Mouse (Mus musculus): ENCODE results near the gene Lst1. TPM values are rescaled to one million over a fixed set of nuclear protein-coding genes. Genes with fewer than 3 reads are reported as not detected.

Gene Lst1
- total and polyA plus RNA-seq, 3 experiments = 2.9 to 8.5 (median 8.4) TPM

DNA sequence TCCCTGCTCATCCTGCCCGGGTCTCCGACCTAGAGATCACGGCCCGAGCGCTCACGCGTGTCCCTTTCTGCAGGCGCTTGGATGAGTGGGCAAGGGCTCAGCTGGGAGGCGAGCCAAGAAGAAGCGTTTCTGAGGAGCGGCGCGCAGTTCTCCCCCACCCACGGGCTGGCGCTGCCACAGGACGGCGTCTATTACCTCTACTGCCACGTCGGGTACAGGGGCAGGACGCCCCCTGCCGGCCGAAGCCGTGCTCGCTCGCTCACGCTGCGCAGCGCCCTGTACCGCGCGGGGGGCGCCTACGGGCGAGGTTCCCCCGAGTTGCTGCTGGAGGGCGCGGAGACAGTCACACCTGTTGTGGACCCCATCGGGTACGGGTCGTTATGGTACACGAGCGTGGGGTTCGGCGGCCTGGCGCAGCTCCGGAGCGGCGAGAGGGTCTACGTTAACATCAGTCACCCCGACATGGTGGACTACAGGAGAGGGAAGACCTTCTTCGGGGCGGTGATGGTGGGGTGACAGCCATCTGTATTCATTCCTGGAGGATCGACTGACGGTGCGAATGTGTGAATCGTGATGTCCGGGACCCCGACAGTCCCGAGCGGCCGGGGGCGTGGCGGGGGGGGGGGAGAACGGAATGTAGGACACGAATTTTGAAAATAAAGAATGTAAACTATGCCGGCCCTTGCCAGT is 7.5 kb upstream of the Lst1 start (continued):
- TF ChIP-seq USF2 (conservative IDR thresholded peaks at IDR 0.05; ENCODE audit: low read depth, low read length) = no peak
- TF ChIP-seq MAX (IDR thresholded peaks at IDR 0.05; ENCODE audit: low read length) = peak; percentile 63; the same call in 1 of the 2 replicates
- peak; percentile 90 for TF ChIP-seq MAZ (IDR thresholded peaks at IDR 0.05; ENCODE audit: low read depth, low read length)
- peak; percentile 44; the same call in 1 of the 2 replicates for TF ChIP-seq IRF4 (IDR thresholded peaks at IDR 0.05; ENCODE audit: low read depth, low read length)
- no peak for TF ChIP-seq GABPA (IDR thresholded peaks at IDR 0.05; ENCODE audit: insufficient replicate concordance, low read depth, low read length)

DNA sequence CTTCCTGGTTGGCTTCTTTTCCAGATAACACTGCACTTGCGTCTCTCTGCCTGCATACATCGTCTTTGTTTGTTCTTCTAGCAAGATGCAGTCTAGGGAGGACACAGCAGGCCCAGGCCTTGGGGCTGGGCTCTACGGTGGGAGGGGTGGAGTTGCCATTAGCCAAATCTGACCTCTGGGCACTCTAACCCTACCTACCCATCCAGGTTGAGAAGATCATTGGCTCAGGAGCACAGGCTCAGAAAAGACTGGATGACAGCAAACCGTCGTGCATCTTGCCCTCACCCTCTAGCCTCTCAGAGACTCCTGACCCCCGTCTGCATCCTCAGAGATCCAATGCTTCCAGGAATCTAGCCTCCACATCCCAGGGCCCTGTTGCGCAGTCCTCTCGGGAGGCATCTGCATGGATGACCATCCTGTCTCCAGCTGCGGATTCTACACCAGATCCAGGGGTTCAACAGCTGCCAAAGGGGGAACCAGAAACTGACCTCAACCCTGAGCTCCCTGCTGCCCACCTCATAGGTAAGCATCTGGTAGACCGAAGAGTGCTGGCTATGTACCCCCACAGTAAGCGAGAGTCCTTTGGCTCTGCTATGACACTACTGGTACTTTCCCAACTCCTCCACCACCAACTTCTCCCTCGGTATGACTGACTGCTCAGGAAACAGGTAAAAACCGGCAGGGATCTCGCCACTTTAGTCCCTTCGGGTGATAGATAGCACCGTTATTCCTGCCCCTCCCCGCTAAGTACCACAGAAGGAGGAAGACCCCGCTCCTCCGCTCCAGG is 6.8 kb upstream of the Lst1 start:
- Histone ChIP-seq H3K4me3 (replicated peaks in 1 of 3; ENCODE audit: low read depth in 2 of 3, low read length in 2 of 3, poor library complexity in 1 of 3) (peak overlapping the region; percentile 60 to 80 (median 78)), H3K9ac (ENCODE audit: insufficient read depth, low read depth) (peak overlapping the region; percentile 71), H3K36me3 (replicated peaks in 1 of 2; ENCODE audit: control insufficient read depth in 1 of 2, insufficient read depth in 1 of 2, low read length in 1 of 2) (peaks cover 1 to 11% of the 10 kb centered on the region in 2 experiments), H3K9me3 (replicated peaks; ENCODE audit: low read length) (no peaks in the 10 kb centered on the region), H3K27me3 (replicated peaks) (no peaks in the 10 kb centered on the region), H3K79me2 (replicated peaks; ENCODE audit: control insufficient read depth, extremely low read depth, insufficient read depth, poor library complexity, severe bottlenecking) (peaks cover 12% of the 10 kb centered on the region), H3K4me2 (ENCODE audit: insufficient read depth, low read depth, poor library complexity, severe bottlenecking) (peak overlapping the region; percentile 87), H3K27ac (ENCODE audit: insufficient read depth, low read depth) (peak overlapping the region; percentile 96), H3K4me1 (ENCODE audit: control insufficient read depth in 1 of 2, insufficient read depth in 2 of 2) (peaks cover 27 to 48% of the 10 kb centered on the region in 2 experiments)
- dilution Hi-C loops (cut with MboI; ENCODE audit: extremely low pct_ligation_motif_present, extremely low pct_unique_long_range_greater_than_20kb, low sequenced_read_pairs) = no loop called here
- DNase-seq (ENCODE audit: extremely low read depth) = no peak
- in situ Hi-C loops (cut with MboI; ENCODE audit: low pct_ligation_motif_present, low pct_unique_long_range_greater_than_20kb, low sequenced_read_pairs) = no loop called here
- TF ChIP-seq EP300 (IDR thresholded peaks at IDR 0.05; ENCODE audit: low read length) (peak; percentile 54; the same call in 1 of the 2 replicates), CHD2 (IDR thresholded peaks at IDR 0.05; ENCODE audit: low read length) (peak; percentile 19; the same call in 1 of the 2 replicates), ETS1 (conservative IDR thresholded peaks at IDR 0.05; ENCODE audit: low read depth, low read length) (no peak; the same call in 1 of the 2 replicates), TCF12 (IDR thresholded peaks at IDR 0.05; ENCODE audit: low read depth, low read length) (no peak), SIN3A (IDR thresholded peaks at IDR 0.05; ENCODE audit: low read length) (peak; percentile 59; the same call in 1 of the 2 replicates), MXI1 (IDR thresholded peaks at IDR 0.05; ENCODE audit: low read depth, low read length) (peak; percentile 18; the same call in 1 of the 2 replicates), HCFC1 (IDR thresholded peaks at IDR 0.05; ENCODE audit: low read depth, low read length) (no peak), UBTF (IDR thresholded peaks at IDR 0.05; ENCODE audit: low read depth, low read length) (peak; percentile 59; the same call in 1 of the 2 replicates), SMC3 (IDR thresholded peaks at IDR 0.05; ENCODE audit: low read depth, low read length) (peak; percentile 1; the same call in 1 of the 2 replicates), JUND (conservative IDR thresholded peaks at IDR 0.05; ENCODE audit: low read depth, low read length) (0 out of 2 replicates have a peak, but pooled peaks have one; percentile 21)

Data from CH12.LX (cell line).